Mouse (Mus musculus): ENCODE measurements around the gene Bahd1.
A peak's percentile ranks its signal among the peaks of the same experiment; 100 is the strongest.

Bahd1 gene

DNA sequence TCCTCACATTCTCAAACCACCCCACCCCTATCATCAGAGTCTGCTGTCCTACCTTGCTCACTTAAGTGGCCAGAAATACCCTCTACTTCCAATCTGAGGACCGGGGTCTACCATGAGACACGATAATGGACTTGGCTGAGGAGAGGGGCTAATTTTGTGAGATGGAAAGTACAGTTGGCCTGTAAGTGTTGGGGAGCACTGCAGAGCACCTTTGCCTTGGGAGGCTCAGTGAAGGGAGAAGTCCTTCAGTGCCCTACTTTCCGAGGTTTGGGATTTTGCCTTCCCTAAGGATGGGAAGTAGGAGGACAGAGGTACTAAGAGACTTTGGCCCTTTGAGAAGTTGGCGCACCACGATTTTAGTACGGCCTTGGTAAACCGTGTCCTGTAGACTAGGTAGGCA, 871 bp upstream of the Bahd1 start:
- no peak for DNase-seq

DNA sequence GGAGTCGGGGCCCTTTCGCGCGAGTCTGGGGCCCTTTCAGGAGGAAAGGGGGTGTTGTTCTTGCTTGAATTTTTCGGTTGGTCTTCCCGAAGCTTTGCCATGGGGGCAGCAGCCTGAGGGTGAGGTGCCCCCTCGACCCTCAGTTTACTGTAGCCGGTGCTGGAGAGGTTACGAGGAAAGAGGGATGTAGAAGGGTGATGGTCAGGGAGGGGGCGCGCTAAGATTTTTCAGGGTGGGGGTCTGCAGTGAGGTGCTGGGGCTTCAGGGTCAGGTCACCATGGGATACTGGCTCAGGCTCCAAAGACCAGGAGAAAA, 606 bp downstream of the Bahd1 start:
- DNase-seq = no peak

DNA sequence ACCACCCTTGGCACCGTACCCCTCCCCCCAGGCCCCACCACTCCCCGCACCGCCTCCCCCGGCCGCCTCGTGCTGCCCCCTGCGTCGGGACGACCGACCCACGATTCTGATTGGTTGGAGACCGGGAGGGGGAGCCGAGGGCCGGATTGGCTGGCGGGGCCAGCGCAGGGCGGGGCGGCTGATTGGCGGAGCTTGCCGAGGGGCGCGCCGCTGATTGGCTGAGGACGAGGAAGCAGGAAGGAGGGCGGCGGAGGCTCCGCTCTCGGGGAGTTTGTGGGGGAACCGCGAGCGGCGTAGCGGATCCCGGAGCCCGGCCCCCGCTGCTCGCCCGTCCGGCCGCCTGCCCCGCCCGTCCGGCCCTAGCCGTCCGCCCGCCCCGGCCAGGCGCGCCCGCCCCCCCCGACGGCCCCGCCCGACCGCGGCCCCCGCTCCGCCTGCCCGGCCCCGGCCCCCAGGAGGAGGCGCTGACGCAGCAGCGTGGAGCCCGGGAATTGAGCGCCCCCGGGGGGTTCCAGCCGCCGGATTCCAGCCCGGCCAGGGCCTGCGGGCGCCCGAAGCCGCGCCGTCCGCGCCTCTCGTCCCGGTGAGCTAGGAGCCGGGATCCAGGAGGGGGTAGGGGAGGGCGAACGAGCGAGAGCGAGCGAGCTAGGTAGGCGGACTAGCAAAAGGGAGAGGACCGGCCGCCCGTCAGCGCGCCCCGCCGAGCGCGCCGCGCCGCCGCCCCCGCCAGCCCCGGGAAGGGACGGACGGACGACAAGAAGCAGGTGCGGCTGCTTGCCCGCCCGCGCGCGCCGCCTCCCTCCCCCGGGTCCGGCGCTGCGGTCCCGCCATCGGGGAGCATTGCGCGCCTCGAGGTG, 1.2 kb downstream of the Bahd1 start:
- DNase-seq = peak; percentile 98

DNA sequence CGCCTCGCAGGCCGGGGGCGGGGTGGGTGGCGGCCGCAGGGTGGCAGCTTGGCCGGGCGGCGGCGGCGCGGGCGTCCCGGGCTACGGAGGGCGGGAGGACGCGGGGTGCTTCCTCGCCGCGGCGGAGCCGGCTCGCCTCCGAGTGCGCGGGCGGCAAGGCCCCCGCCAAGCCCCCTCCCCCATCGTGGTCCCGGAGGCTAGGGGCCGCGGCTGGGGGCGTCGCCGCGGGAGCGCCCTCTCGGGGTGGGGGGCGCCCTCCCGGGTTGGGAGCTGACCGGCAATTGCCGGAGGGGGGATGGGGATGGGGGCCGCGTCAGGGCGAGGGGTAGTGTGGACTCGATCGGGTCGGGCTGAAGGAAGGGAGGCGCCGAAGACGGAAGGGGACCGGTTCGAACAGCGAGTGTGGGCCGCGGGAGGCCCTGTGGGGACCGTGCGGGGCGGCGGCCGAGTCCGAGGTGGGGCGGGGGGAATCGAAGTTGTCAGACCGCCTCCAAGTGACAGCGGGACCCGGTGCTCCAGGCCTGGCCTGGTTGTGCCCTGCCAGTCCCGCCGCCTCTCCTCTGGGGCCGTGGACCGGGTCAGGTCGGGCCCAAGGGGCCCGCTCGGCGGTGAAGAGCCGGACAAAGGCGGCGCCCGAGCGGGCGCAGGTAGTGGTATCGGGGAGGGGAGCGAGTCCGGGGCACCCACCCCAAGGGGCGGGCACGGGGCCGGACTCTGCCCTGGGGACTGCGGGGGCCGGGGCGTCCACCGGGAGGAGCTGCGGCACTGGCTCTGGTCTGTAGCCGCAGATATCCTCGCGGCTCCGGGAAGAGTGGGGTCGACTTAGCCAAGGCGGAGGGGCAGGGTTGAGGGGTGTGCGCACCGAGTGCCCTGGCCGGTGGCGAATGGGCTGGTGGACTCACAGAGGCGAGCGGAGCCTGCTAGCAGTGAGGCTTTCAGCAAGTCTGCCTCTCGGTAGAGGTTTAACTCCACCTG, 2.2 kb downstream of the Bahd1 start:
- DNase-seq = peak; percentile 37

DNA sequence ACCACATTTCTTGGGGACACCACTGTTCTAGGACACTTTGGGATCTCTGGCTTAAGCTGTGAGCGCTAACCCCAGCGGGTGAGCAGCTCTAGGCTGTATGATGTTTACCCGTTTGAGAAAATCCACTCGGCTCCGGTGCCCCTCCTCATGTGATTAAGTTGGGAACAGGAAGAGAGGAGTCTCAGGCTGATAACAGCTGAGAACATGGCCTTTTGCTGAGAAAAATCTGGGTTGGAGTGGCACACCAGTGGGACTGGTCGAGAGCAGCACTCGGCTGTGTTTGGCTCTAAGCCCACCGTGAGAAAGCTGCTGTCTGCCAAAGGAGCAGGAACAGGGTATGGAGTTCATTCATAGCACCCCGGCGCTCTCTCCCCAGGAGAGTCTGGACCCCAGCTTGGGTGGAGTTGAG, 3.2 kb downstream of the Bahd1 start:
- DNase-seq = no peak

DNA sequence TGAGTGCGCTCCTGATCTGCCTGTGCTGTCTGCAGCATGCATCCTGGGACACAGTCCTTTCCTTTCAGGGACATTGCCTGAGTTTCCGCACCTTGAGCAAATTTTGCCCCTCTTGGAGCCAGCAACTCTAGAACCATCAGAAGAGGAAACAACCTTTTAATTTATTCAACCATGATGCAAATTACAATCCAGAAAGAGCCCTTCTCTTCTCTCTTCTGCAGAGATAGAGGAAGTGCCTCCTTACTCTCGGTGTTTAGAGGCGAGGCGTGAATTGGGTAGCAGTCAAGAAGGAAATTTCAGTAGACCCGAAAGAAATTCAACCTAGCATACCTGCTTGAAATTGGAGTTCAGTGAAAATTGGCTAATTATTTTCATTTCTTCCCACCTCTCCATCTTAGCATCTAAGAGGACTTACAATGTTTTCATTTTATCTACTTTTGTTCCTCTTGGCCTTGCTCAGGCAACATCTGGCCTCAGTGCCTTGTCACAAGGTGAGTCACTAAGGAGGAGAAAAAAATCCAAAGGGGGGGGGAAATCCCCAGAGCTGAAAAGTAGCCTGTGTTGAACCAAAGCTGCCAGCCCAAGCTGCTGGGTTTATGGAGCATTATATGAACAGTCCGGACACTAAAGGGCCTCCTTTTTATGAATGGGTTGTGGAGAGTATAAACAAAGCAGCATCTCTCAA, 5.4 kb downstream of the Bahd1 start:
- DNase-seq = no peak

DNA sequence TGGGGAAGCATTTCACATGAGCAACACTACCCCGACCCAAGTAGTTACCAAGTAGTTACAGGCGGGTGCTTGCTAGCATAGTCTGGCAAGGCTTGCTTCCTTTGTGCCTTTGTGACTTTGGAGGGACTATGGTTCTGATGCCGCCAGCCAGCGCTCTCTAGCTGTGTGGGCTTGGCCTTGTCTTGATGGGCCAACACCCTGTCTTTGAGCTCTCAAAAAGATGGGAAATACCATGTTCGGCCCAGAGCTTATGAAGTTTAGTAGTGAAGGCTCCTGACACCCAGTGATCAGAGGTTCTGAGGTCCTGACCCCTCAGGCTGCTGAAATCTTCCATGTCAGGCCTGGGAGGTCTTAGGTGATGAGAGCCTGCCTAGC, 5.9 kb downstream of the Bahd1 start:
- no peak for DNase-seq

DNA sequence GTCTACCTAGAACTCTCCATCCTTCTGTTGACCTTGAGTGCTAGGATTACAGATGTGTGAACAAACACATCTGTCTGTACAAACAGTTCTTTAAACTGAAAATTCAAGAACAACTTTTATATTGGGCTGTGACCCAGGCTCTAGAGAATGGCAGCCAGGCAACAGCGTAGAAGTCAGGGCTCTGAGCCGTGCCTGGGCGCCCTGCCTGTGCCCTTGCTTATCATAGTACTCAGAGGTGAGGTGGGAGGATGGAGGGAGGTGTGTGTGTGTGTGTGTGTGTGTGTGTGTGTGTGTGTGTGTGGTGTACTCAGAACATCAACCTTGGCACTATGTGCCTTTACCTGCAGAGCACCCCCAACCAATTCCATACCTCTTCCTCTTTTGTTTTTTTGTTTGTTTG, 7.6 kb downstream of the Bahd1 start:
- DNase-seq = no peak

DNA sequence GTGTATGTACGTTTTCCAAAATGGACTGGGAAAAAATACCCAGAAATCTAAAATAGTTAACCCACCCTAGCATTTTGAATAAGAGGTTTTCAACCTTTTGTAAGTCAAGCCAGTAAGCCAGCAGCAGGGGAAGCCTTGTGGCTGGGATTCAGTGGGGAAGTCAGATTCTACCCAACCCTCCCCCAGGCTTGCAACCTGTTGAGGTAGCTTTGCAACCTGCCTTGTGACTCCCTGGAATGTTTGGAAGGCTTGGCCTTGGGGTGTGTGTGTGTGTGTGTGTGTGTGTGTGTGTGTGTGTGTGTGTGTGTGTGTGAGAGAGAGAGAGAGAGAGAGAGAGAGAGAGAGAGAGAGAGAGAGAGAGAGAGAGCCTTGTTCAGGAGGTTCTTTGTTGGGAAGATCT, 9.0 kb downstream of the Bahd1 start:
- DNase-seq = no peak

DNA sequence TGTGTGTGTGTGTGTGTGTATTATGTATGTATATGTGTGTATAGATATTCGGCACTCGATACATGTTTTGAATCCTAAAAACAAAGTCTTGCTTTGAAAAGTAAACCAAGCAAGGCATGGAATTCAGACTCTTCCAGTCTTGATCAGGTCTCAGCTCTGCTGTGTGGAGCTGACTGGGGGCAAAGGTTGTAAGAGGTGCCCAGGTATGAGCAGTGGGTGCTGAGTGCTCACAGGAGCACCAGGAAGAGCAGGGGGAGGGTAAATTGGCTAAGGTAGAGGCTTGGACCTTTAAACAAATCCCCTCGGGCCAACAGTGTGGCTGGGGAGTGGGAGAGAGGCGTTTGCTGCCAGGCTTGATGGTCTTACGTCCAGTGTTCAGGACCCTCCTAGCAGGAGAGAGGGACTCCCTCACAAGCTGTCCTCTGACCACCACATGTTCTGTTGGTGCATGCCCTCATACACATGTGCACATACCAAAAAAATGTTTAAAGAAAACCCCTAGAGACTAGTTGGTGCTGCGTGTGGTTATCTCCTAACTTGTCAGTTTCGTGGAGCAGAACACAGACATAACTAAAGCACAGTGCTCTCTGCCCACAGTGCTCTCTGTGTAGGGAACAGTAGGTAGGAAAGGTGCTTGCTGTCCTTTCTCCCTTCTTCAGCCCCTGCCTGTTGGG, 10.6 kb downstream of the Bahd1 start:
- no peak for DNase-seq

DNA sequence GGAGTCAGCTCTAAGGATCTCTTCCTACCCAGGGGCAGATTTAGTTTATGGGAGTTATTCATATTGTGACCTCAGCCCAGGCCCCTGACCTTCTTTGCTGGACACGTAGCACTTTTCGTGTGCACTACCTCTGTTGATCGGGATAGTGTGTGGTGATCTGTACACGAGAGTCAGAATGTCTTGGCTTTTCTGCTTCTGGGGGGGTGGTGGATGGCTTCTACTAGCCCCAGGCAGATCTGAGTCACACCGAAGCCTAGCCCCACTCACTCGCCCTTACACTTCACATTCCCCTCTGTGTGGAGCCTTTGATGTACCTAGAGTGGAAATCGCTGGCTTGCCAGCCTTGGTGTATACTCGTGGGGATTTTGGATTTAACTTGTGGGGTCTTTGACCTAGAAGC, 12.5 kb downstream of the Bahd1 start:
- peak; percentile 2 for DNase-seq

DNA sequence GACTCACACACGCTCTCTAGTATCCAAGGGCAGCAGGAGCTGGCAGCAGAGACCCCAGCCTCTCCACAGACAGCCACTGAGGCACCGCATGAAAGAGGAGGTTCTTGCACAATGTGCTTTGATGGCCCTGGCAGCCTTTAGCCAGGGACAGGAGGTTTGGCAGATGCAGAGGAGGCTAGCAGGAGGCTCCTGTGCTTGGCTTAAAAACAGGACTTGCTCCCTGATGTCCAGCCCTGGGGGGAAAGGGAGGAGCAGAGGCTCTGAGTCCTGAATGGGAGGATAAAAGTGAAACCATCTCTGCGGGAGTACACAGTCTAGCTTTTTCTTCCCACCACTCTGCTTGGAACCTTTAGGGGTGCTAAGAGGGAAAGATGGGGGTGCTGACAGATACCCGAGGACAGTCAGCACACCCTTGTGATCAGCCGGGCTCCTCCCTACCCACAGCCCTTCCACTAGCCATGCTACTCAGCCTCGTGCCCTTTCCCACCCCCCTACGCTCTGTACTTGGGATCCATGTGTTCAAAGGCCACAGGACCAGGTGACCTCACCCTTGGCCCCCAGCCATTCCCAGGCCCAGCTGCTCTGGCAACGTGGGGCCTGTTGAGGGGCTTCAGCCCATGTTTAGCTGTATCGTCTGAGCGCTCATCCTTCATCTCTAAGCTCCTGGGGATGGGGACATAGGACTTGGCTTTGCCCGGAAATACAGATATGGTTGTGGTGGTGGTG, 13.5 kb downstream of the Bahd1 start:
- peak; percentile 6 for DNase-seq

DNA sequence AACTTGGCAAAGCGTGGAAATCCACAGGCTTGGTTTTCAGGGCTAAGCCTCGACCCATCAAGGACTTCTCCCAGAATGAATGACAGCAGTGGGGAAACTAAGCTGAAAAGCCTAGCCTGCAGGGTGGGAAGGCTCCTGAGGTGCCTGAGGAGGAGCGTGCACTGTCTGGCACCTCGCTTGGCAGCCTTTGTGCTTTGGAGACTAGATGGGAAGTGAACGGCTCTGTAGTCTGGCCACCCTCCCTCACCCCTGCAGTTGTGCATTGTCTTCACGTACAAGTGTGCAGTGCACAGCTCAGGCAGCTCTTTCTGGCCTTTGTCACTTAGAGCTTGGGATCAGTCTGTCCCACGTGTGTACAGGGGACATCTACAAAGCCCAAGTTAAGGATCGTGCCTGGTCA, 14.5 kb downstream of the Bahd1 start:
- peak; percentile 2 for DNase-seq

DNA sequence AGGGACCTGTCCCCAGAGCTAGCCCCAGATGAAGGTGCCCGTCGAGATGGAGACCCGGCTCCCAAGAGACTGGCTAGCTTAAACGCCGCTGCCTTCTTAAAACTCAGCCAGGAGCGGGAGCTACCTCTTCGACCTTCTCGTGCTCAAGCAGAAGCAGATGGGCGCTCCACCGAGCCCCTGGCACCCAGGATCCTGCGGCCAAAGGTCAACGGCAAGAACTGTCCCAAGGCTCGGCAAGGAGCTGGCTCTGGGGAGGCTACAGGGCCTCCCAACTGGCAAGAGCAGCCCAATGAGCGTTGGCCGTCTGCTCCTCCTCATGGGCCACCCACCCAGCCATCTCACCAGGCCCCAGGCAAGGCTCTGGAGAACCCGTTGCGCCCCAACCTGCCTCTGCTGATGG, 16.3 kb downstream of the Bahd1 start:
- DNase-seq = peak; percentile 3

DNA sequence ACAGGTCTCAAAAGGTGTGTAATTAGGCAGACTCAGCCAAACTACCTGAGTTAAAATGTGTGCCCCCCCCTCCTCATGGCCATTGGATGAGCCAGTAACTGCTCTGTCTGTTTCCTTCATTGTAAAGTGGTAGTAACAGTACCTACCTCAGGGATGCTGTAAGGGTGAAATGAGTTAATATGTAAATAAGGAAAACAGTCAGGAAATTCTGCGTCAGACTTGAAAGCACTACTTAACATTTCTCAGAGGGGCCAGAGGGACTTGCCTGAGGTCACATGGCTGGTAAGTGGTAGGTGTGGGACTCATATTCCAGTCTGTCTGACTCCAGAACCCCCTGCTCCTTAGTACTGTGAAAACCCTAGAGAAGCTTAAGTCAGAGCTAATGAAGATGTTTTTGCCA, 18.4 kb downstream of the Bahd1 start:
- DNase-seq = no peak

DNA sequence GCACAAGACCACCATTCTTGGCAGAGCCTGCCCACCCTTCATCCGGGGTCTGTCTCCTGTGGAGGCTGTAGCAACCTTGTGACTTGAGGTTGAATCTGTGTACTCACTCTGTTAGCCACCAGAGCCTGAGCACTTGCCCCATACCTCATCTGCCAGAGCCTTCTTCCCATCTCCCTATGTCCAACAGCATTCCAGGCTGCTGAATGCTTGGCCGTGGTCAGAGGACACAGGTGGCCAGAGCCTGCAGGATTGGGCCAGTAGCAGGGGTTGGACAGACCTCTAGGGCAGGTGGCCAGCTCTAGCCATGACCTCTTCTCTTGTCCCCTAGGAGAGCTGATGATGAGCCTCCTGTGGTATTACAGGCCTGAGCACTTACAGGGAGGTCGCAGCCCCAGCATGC, 20.3 kb downstream of the Bahd1 start:
- DNase-seq = no peak

DNA sequence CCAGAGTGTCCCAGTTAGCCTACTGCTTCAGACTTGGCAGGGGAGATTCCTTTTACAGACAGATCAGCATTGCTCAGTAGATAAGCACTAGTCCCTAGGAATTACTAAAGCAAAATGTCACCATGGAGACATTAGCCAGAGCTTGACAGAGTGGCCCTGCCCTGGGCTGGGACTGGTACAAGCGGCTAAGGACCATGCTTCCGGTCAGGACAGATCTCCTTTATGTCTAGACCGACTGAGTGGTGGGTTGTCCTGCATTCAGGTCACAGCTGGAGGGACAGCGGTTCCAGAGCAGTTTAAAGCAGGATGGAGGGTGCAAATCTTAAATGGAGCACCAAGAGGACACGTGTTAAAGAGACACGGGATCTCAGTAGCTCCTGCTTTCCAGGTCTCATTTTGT, 25.8 kb downstream of the Bahd1 start:
- DNase-seq = no peak

DNA sequence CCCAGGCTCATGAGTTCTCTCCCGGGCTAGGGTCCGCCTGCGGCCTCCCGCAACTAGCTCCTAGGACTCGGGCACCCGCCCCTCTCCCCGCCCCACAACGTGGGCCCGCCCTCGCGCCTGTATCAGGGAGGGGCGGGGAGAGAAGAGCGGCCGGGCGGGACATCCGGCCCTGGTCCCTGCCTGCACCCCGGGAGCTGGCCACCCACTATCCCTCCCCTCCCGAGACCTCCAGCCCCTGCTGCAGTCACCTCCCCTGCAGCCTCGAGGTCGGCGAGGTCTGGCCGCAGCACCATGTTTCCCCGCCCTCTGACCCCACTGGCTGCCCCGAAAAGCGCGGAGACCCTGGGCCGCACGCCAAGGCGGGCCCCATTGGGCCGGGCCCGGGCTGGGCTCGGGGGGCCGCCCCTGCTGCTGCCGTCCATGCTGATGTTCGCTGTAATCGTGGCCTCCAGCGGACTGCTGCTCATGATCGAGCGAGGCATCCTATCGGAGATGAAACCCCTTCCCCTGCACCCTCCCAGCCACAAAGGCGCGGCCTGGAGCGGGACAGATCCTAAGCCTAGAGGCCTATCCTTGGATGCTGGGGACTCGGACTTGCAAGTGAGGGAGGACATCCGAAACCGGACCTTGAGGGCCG, 26.3 kb downstream of the Bahd1 start, which contains the start of gene Chst14:
Chst14 (plus strand) TSS at position 136 of the 637 bp plus-strand sequence.
- DNase-seq = peak; percentile 46

DNA sequence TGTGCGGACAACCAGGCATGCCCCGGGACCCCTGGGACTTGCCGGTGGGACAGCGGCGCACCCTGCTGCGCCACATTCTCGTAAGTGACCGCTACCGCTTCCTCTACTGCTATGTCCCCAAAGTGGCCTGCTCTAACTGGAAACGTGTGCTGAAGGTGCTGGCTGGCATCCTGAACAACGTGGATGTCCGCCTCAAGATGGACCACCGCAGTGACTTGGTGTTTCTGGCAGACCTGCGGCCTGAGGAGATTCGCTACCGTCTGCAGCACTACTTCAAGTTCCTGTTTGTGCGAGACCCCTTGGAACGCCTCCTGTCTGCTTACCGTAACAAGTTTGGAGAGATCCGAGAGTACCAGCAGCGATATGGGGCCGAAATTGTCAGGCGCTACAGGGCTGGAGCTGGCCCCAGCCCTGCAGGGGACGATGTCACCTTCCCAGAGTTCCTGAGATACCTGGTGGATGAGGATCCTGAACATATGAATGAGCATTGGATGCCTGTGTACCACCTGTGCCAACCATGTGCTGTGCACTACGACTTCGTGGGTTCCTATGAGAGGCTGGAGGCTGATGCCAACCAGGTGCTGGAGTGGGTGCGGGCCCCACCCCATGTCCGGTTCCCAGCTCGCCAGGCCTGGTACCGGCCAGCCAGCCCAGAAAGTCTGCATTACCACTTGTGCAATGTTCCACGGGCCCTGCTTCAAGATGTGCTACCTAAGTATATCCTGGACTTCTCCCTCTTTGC, 27.0 kb downstream of the Bahd1 start:
- no peak for DNase-seq

DNA sequence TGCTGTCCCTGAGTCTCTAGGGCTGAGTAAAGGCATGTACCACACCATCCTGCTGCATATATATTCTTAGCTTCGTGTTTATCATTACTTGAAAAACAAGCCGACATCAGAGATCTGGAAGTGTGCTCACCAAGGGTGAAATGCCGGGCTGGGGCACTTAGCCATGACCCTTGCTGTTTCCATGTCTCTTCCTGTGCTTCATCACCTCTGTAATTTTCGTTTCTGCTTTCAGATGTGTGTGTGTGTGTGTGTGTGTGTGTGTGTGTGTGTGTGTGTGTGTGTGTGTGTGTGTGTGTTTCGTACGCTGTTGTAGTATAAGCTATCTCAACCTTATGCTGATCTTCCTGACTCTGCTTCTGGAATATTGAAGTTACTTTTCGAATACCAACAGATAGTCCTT, 41.2 kb downstream of the Bahd1 start:
- no peak for DNase-seq

DNA sequence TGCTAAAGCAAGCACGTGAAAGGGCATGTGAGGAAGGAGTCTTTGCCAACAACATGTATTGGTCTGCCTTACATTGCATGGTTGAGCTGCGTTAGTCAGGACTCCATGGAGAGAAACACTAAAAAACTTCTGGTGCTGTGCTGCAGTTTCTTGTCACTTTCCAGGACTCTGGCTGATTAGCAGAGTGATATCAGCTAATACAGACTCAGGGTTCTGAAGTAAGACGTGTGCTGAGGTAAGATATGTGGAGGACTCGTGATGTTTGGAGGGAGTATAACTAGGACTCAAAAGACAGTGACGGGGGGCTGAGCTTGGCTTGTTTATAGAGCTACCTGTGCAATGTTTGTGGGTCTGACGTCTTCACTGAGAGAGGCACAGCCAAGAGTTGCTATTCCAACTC, 43.1 kb downstream of the Bahd1 start:
- DNase-seq = no peak

All from right cerebral cortex, postnatal 14 days (tissue).